Mouse (Mus musculus) hematopoietic stem cell, adult 5-6 weeks (primary cell): Measurements from ENCODE around the gene Plaur. TPM values are rescaled to one million over a fixed set of nuclear protein-coding genes. Genes with fewer than 3 reads are reported as not detected.
"Not testable (repeated sequence)": the region's sequence is repeated elsewhere in the genome, so short reads cannot be mapped to it uniquely, and the experiment has no call there.

Experiments used
- ATAC-seq, 2 experiments: fragments of 125-278 bp in 1 of 2; replicated peaks in 1 of 2; 2 replicates each; pipeline ENCODE4 v1.8.0; 2016 to 2017; ENCODE audit warnings: inconsistent platforms in 2 of 2, mild to moderate bottlenecking in 2 of 2, moderate number of reproducible peaks in 2 of 2, low read depth in 1 of 2, moderate TSS enrichment in 1 of 2; ENCODE audit not compliant: low FRiP score in 2 of 2, poor library complexity in 2 of 2, severe bottlenecking in 2 of 2, insufficient read depth in 1 of 2, low TSS enrichment in 1 of 2
- total RNA-seq: library from RNA; stranded (forward); fragments of 172-1452, 232-1000 nt; gene quantifications from 2 replicates; pipeline ENCODE4 v1.2.3, GENCODE M21; 2017

The Plaur gene
- total RNA-seq, 1 experiment from 2014 or later: 37.1 TPM

GRCm38 (mm10) chr7:24487403-24487802, 25.1 kb downstream of the Plaur start:
- no peak for ATAC-seq

GRCm38 (mm10) chr7:24488303-24488702, 26.0 kb downstream of the Plaur start:
- no peak for ATAC-seq

- peak; percentile 38 to 44; a peak in 2 of 4 replicates for ATAC-seq
Observed at GRCm38 (mm10) chr7:24499856-24500577, 37.7 kb downstream of the Plaur start.

- ATAC-seq: no peak
Observed at GRCm38 (mm10) chr7:24500929-24501328, 38.6 kb downstream of the Plaur start.

- no peak for ATAC-seq
Observed at GRCm38 (mm10) chr7:24501492-24501891, 39.2 kb downstream of the Plaur start.

- ATAC-seq: no peak
Observed at GRCm38 (mm10) chr7:24504004-24504403, 41.7 kb downstream of the Plaur start.

GRCm38 (mm10) chr7:24504868-24505267, 42.6 kb downstream of the Plaur start:
- ATAC-seq: no peak

GRCm38 (mm10) chr7:24505447-24506064, 43.3 kb downstream of the Plaur start:
- no peak for ATAC-seq

GRCm38 (mm10) chr7:24506065-24506459, 43.8 kb downstream of the Plaur start:
- ATAC-seq: no peak

GRCm38 (mm10) chr7:24506476-24506837, 44.2 kb downstream of the Plaur start:
- ATAC-seq: no peak

- ATAC-seq: peak; percentile 40 to 60
Observed at GRCm38 (mm10) chr7:24506838-24507725, 44.8 kb downstream of the Plaur start, which contains the start of gene Zfp428. TSS of gene Zfp428 (plus strand) at chr7:24507006.

- ATAC-seq: peak in 1 of 2 experiments; percentile 9; a peak in 1 of 4 replicates
Observed at GRCm38 (mm10) chr7:24507726-24508114, 45.4 kb downstream of the Plaur start.

GRCm38 (mm10) chr7:24512355-24512754, 50.1 kb downstream of the Plaur start, which contains the start of gene AC161166.1:
TSS of gene AC161166.1 (minus strand) at chr7:24512455.
- ATAC-seq: no peak

GRCm38 (mm10) chr7:24516319-24516718, 54.0 kb downstream of the Plaur start:
- ATAC-seq: not testable (repeated sequence)

- ATAC-seq: no peak
Observed at GRCm38 (mm10) chr7:24517077-24517476, 54.8 kb downstream of the Plaur start.

GRCm38 (mm10) chr7:24517654-24518053, 55.4 kb downstream of the Plaur start:
- ATAC-seq: no peak

- ATAC-seq: no peak
Observed at GRCm38 (mm10) chr7:24519130-24519529, 56.8 kb downstream of the Plaur start.

GRCm38 (mm10) chr7:24520054-24520453, 57.8 kb downstream of the Plaur start:
- not testable (repeated sequence) for ATAC-seq
